Mouse (Mus musculus) cerebellum, adult 18-20 months (tissue): Measurements from ENCODE around the gene Slc2a3.

Experiments
- DNase-seq, 2 experiments: peaks; one replicate each; pipeline ENCODE4 v3.0.0; 2021

Gene Slc2a3

DNA sequence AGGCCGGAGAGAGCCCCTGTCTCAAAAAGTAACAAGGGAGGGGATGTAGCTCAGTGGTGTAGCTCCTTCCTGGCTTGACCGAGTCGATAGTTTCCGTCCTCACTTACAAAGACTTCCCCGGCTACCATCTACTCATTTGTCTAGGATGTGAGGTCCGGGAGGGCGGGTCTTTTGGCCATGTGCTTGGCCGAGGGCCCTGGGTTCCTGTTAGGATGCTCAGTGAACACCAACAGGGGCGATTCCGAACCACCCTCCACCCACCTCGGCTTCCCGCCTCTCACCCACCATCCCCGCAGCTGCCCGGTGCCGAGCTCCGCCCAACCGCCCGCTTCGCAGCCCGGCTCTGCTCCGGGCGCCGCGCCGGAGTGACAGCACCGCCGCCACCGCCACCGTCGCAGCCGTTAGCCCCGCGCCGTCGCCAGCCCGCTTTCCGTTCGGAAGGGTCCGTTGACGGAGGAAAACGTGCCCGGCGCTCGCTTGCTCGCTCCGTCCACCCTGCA, at the start of gene Slc2a3:
TSS of gene Slc2a3 (minus strand) at position 340 of the 500 bp plus-strand sequence.
- peak; percentile 78 to 82 for DNase-seq

GRCm38 (mm10) chr6:122843759-122844158, 42.3 kb upstream of the Slc2a3 start:
- DNase-seq = no peak

DNA sequence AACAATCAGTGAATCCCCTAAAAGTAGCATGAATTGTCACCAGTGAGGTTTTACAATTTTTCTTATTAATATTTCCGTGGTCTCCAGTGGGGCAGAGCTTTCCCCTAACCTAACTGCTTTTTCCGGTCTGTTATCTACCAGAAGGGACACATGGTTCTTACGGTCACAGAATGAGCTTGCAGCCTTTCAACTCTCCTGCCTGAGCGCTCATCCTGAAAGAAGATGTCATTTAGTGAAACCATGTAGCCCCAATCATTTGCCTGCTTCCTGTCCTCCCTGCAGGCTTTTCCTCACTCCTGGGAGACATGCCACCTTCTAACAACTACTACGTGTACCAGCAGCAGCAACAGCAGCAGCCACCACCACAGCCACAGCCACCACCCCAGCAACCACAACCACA, 36.1 kb upstream of the Slc2a3 start:
- DNase-seq = no peak

DNA sequence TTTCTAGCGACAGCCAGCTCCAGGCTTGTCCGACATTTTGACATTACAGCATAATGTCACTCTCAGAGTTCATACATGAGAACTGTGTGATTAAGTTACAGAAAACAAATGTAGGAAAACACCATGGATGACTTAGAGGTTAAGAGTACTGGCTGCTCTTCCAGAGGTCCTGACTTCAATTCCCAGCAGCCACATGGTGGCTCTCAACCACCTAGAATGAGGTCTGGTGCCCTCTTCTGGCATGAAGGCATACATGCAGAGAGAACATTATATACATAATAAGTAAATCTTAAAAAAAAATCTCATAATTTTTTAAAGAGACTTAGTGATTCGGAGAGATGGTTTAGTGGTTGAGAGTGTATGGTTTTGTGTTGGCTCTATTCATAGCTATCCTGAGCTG, 35.5 kb upstream of the Slc2a3 start:
- DNase-seq = no peak

- peak in 1 of 2 experiments; percentile 54 for DNase-seq
These were observed 32.9 kb upstream of the Slc2a3 start for GRCm38 (mm10) chr6:122834365-122834764.

GRCm38 (mm10) chr6:122832880-122833279, 31.4 kb upstream of the Slc2a3 start:
- DNase-seq = no peak

GRCm38 (mm10) chr6:122828086-122828485, 26.6 kb upstream of the Slc2a3 start:
- peak; percentile 30 to 54 for DNase-seq

GRCm38 (mm10) chr6:122825923-122826742, 24.7 kb upstream of the Slc2a3 start:
- DNase-seq = peak; percentile 75 to 84

GRCm38 (mm10) chr6:122825166-122825565, 23.7 kb upstream of the Slc2a3 start:
- DNase-seq = no peak

DNA sequence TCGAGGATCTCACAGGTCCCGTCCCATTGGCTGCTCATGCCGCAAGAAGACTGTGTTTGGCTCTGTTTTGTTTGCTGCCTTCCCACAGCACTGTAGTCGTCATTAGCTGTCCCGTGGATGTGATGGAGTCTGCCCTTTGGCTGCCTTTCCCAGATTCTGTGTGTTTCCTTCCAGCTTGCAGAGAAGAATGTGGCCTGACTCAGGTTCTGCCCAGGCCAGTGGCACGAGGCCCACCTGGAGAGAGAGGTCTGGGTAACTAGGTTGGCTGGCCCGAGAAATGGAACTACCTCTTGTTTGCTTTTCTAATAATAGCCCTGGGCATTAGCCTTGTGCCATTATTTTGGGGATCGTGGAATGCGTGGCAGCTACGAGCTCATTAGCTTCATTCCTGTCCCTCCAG, 22.6 kb upstream of the Slc2a3 start:
- peak; percentile 63 for DNase-seq

DNA sequence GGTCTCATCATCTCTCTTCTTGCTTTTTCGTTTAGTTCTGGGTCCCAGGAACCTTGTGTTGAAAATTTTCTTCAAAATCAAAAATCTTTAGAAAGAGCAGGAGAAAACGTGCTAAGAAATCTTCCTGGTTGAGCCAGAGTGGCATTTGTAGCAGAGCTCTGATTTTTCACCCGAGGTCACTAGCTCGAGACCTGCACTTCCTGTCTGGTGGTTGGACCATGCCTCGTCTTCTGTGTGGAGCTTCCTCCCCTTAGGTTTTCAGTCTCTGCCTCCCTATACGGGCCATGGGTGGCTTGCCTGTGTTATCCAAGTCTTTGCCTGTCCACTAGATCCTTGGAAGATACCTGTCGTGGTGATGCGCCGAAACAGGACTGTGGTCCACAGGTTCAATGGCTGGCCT, 20.4 kb upstream of the Slc2a3 start:
- no peak for DNase-seq

DNA sequence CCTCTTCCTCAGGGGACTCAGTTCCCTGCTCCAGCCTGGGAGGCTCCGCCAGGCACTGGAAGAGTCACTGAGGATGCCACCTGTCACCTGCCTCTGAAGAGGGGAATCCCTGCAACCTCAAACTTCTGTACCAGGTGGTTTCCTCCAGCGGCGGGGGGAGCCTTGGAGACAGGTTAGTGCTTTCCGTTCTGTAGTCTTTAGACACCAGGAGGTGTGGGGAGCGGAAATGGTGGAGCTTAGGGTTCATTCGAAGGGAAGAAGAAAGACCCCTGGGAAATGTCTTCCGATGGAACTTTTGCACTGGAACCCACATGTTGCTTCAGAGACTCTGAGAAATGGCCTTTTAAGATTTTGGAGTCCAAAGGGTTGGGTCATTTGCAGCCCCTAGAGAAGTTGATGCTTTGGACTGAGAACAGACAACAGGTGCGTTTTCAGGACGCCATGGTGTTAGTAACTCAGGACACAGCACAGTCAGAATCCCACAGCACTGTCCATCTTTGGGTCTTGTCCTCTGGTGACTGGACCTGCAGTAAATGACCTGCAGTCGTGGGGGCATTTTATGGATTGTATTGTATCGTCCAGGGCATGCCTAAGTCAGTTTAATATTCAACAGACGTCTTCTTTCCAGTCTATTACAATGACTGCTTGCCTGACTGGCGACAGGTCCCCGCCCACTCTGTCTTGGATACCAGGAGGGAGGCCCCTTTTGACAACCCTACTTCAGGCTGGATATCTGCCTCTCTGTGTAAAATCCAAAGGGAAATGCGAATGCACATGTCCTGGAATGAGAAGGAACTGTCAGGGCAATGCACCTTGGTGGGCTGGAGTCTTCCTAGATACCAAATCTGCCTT, 19.6 kb upstream of the Slc2a3 start:
- DNase-seq = no peak

GRCm38 (mm10) chr6:122820071-122820798, 18.8 kb upstream of the Slc2a3 start:
- DNase-seq = peak; percentile 41 to 47

GRCm38 (mm10) chr6:122819306-122820070, 18.0 kb upstream of the Slc2a3 start, which contains the start of gene Foxj2:
Foxj2 (plus strand) TSS chr6:122819914.
- DNase-seq = peak; percentile 67 to 86

DNA sequence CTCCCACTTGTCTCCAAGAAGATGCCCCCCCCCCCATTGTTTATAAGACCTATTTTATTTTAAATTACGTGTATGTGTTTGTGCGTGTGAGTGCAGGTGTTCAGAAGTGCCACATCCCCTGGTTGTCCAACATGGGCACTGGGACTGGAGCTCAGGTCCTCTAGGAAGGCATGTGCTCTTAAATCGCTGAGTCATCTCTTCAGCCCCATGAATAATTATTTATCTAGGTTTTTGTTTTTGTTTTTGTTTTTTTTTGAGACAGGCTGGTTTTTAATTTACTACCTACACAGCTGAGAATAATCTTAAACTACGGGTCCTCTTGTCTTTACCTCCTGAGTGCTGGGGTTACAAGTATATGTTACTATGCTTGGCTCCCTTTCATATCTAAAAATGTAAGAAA, 12.2 kb upstream of the Slc2a3 start:
- DNase-seq = no peak

DNA sequence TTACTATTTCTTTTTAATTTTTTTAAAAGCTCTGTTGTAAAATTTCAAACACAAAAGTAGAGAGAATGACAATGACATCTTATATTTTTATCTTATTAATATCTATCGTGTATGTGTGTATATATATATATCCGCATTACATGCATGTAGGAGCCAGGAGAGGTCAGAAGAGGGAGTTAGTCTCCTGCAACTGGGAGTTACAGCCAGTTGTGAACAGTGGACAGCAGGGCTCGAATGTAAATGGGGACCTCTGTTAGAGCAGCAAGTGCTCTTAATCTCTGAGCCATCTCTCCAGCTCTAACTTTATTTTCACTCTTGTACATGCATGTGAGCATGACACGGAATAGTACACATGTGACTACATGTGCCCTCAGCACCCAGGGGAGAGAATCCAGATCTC, 11.3 kb upstream of the Slc2a3 start:
- no peak for DNase-seq

GRCm38 (mm10) chr6:122811771-122812600, 10.5 kb upstream of the Slc2a3 start:
- peak; percentile 46 to 50 for DNase-seq

GRCm38 (mm10) chr6:122811280-122811652, 9.8 kb upstream of the Slc2a3 start:
- DNase-seq = peak; percentile 94 to 97

DNA sequence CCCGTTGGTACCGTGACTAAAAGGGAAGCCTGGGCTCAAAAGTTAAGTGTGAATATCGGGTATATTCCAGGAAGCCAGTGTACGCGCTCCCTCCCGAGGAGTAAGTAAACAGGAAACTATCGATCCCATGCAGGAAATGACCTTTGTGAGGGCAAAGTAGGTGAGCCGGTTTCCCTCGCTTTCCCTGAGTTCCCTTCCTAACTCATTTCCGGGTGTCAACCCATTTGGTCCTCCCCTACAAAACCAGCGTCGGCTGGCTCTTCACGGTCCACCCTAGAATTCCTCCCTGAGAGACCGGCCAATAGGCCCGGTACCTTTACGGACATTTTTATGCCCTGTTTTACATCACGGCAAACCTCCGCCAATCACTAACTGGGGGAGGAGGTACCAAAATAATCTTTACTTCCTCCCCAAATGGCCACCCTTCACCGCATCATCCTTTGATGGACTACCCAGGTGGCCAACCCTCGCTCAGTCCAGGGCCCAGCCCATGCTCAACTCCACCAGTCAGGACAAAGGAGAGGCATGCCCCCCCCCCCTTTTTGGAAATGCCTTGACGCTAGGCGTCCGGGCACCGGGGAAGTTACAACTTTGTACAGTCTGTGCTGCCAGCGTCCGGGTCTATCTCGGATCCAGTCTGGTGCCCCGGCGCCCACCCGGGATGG, 9.3 kb upstream of the Slc2a3 start:
- peak; percentile 93 to 99 for DNase-seq

DNA sequence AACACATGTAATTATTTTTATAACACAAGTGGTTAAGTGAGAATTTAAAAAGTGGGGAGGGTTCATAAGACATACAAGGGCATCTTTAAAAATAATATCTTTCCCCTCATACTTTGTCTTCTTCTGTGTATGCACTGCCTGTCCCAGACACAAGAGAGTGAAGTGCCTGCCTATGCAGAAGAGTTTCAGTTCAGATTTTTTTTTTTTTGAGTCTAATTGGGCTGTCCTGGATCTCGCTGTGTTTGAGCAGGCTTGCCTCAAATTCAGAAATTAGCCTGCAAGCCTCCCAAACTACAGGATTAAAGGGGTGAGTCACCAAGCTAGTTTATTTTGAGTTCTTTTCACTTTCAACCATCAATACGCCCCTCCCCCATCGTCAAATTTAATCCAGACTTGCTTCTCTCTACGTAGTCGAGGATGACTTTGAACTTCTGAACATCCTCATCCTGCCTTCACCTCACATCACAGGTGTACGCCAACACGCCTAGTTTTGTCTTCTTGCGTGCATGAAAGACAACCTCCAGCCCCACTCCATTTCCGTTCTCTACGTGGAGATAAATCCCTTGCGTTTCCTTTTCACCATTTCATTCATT, 8.7 kb upstream of the Slc2a3 start:
- no peak for DNase-seq
